Mouse (Mus musculus) frontal cortex, postnatal 10 days (tissue): Measurements from ENCODE around the gene Gpbp1l1.

ENCODE experiments used
- DNase-seq, 2 experiments: peaks; one replicate each; pipeline ENCODE4 v3.0.0; 2022; ENCODE audit warnings: low spot score in 2 of 2, mixed read lengths in 1 of 2

Gpbp1l1 gene

DNA sequence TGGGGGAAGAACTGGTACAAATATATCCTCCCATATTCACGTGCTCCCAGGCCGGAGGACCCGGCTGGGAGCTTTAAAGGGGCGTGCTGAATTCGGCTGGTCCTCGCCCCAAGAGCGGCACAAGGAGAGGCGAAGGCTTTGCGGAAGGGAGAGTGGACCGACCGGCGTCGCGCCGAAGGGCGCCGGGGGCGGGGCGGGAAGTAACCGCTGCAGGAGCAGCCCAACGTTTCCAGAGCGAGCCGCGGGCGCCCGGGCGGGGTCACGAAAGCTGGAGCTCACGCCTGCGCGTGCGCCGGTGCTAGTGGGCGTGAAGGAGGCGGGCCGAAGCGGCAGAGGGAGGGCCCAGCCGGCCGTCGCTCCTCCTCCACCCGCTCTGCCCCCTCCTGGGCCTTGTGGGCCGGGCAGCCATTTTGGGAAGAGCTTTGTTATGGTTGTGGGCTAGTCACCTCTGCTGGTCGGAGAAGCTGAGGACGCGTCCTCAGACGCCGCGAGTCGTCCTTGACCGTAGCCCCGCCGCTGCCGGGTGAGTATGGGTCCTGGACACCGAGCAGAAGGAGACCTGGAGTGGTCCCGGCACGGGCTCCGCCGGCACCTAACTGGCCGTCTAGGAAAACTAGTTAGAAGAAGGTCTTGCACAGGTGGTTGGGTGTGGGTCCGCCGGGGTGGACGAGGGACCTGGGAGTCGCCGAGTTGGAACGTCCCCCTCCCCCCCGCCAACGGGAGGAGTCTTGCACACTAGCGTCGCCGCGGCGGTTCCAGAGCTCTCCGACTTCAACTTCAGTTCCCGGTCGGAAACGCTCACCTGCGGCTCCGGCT, at the start of gene Gpbp1l1:
Gene Gpbp1l1, plus strand, starts transcription at position 353 of the 816 bp plus-strand sequence.
- DNase-seq = peak; percentile 95 to 97

DNA sequence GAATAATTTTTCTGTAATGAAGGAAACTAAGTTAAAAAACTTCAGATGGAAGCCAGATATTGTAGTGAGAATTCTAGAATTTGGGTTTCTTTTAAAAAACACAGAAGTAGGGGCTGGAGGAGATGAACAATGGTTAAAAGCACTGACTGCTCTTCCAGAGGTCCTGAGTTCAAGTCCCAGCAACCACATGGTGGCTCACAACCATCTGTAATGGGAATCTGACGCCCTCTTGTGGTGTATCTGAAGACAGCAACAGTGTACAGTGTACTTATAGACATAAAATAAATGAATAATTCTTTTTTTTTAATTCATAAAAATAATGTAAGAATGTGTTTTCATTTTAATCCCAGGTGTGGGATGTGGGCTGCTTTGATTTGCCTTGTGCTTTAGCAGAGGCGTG, 26.3 kb upstream of the Gpbp1l1 start:
- DNase-seq = no peak

DNA sequence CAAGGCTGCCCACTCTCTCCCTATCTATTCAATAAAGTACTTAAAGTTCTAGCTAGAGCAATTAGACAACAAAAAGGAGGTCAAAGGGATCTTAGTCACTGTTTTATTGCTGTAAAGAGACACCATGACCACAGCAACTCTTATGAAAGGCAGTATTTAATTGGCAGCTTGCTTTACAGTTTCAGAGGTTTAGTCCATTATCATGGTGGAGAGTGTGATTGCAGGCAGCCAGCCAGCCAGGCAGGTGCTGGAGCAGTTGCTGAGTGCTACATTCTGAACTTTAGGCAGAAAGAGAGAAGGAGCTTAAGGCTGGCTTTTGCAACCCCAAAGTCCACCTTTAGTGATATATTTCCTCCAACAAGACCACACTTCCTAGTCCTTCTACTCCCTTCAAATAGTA, 21.1 kb upstream of the Gpbp1l1 start:
- no peak for DNase-seq

DNA sequence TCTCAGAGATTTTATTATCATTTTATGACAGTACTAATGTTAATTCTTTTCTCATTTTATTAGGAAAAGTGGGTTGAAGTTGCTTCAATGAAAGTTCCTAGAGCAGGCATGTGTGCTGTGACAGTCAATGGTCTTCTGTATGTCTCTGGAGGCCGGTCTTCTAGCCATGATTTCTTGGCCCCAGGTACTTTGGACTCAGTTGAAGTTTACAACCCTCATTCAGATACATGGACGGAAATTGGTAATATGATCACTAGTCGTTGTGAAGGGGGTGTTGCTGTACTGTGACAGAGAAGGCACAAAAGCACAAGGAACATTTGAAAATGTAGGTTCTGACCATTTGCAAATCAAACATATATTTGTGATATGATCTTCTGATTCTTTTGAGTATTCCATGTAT, 19.7 kb upstream of the Gpbp1l1 start:
- no peak for DNase-seq

DNA sequence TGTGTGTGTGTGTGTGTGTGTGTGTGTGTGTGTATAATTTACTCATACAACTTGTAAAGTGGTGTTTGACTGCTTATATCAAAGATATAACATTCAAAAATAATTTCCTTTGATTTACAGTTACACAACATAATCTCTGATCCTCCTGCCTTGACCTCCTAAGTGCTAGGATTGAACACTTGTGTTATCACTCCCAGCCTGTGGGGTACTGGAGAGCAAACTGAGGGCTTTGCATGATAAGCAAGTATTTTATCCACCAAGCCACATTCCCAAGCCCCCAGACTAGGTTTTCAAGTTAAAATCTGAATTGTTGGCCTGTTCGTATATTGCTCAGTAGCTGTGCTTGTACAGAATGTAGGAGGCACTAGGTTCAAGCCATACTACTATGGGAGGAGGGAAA, 7.0 kb upstream of the Gpbp1l1 start:
- DNase-seq = no peak

DNA sequence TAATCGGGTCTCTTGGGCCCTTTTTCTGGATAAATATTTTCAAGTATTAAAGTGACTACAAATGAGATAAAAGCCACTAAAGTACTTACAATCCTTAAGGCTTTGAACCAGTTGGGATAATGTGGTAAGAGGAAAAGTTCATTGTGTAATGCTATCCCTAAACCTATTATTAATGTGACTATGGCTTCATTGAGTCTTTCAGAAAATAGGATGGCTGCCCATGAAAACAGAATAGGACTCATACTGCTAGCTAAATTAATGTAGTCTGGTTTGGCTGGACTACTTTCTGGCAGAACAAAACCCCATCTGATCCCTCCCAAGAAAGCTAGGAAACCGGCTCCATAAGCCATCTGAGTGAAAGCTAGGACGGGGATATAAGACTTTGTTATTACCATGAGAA, 4.4 kb upstream of the Gpbp1l1 start:
- DNase-seq = no peak

DNA sequence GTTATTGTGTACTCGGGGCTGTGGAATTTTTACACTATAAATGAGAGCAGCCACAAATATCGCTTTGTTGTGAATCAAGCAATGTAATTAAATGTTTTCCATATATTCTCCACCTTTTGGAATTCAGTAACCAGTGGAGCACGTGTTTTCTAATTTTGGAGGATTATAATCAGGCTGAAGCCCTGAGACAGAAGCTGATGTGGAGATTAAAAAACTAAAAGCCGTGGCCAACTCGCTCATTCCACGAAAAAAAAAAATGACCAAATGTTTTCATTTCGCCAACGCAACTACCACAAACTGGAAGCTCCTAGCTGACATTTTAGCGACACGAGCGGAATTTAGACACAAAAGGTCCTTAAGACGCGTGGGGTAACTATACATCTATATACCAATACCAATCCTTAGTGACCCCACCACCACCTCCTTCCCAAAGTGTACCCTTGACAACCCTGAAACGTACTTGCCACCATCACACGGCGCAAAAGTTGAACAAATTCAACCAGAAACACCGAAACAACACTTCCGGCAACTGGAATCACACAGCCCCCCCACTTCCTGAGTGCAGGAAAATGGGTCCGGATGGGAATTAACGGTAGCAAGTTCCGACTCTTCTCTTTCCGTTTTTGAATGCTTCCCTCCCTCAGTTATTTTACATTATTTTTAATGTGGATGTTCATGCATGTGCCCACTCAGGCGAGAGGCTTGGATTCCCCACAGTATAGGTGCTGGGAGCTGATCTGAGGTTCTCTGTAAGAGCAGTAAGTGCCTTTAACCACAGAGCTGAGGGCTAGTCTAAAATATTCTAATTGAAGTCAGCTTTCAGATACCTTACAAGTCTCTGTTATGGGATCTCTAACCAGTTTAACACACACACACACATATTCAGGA, 1.8 kb upstream of the Gpbp1l1 start, which contains the start of gene Tmem69:
Gene Tmem69, minus strand, starts transcription at position 524 of the 888 bp plus-strand sequence.
- DNase-seq = peak; percentile 66 to 78

DNA sequence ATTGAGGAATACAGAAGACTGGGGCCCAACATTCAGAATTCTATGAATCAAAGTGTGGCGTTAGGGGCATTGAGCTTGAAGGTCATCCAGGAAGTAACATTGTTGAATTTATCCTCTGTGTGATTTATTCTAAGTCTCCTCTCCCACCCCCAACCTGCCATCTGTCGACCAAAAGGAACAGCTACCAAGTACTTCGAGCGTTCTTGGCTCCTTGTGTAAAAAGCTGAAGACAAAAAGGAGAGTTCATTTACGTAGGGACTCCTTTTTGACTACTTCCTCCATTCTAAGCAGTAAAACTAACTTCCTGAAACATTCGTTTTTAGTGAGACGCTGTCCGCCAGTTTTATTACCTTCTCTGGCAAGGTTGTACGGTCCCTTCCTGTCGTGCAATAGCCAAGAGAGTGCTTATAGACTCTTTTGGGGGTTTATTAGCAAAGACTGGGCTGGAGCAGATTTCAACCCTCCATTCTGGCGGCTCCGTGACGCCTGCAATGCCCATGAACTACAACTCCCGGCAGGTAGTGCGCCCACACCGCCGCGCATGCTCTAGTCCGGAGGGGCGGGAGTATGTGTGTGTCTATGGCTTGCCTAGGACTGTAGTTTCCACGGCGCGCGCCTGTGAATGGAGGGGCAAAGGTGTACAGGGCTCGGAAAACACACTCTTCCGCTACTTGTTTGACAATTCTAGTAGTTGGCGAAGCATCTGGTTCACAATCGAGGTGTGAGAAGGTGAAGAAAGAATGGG, 725 bp upstream of the Gpbp1l1 start:
- DNase-seq = peak; percentile 90 to 93

DNA sequence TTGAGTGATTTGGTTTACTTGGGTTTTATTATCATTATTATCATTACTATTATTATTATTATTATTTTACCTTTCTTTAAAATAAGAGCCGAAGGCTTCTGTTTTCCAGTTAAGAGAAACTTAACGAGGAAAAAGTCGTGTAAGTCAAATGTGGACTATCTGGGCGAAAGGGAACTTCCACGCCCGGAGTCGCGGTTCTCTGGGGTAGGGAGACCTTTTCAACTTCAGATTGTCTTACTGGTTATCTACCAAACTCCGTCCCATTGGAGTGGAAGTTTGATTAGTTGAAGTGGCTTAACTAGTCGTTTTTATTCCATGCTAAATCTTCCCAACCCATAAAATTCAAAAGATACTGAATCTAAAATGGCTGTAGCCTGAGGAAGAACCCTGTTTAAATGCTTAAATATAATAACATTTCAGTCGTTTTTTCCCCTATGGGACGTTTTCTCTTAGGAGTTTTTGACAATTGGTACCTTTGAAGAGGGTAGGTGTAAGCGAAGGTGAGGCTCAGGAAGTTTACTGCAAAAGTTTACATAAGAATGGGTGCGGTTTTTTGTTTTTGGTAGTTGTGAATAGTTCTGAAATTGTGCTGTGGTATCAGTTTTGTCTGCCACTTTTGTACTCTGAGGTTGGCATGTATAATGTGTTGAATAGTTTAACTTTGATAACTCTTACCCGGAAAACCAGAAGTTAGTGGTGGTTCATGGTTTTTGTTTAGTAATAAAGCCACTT, 859 bp downstream of the Gpbp1l1 start:
- no peak for DNase-seq

DNA sequence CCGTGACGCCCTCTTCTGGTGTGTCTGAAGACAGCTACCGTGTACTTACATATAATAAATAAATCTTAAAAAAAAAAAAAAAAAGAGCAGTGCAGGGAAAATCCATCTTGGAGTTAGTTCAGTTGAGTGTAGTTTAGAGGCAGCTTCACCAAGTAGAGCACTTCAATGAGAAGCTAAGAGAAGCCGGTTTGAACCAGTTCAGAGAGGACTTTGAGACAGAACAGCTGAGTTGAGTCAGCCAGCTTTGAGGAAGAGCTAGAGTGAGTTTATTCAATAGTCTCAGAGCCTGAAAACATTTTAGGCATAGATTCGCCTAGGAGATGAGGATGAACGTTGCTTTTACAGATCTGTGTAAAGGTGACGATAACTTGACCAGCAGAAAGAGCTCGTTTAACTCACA, 38.3 kb downstream of the Gpbp1l1 start:
- DNase-seq = no peak

DNA sequence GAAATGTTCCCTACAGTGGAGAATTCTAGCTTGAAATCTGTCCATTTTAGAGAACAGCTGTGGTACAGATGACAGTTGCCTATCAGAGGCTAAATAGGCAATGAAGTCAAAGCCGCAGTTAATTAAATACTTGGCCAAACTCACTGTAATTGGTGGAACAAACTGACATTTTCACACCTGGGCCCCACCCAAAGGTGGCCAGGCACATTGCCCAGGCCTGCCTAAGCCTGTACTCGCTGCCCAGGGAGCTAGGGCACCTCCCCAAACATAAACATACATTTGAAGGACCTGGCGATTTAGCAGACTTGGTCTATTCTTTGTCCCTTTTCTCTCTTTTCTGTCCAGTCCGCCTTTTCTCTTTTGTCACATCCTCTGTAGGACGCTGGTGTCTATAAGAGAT, 38.9 kb downstream of the Gpbp1l1 start, which contains the start of gene Ccdc17:
Gene Ccdc17, plus strand, starts transcription at position 276 of the 400 bp plus-strand sequence.
- no peak for DNase-seq

DNA sequence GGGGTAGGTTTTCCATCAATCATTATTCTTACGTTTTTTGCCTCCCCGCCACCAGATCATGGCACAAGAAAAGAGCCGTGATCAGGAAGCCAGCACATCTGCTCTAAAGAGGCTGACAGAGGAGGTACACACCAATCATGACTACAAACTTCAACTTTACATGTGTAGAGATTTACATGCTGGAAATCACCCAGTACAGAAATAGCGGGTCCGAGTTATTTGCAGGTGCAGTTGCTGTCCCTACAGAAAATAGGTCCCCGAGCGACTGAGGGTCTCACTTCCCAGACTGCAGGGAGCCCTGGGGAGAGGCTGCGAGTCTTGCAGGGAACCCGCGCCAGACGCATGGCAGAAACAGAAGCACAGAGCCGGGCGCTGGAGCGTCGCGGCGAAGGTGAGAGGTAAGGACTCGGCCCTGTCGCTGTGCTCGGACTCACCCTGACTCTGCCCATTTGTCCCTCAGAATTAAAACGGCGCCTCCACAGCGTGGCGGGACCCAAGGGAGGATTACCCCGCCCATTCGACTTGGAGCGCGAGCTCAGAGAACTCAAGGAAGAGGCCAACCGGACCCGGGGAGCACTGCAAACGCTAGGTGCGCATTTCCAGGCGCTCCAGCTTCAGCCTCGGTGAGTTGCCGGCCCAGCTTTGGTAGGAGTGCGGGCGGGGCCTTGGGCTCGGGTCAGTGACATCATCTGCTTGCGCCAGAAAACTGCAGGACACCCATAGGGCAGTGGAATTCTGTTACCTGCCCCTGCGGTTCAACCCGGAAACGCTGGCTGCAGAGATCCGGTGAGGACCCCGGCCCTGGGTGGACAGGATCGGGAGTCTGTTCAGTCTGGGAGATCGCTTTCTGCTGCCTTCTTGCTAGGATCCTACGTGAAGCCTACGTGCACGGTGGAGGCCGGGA, 39.8 kb downstream of the Gpbp1l1 start:
- peak; percentile 81 to 86 for DNase-seq

DNA sequence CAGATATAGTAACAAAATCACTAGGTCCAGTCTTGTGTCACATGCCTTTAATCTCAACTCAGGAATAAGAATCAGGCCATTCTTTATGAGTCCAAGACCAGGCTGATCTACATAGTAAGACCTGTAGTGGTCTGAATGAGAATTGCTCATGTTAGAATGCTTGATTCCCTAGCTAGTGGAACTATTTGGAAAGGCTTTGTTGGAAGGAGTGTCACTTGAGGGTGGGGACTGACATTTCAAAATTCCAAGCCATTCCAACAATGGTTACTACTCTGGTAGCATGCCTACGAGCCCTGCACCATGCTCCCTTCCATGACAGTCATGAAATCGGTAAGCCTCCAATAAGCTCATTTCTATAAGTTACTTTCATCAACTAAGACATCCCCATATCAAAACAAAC, 55.2 kb downstream of the Gpbp1l1 start:
- DNase-seq = no peak

DNA sequence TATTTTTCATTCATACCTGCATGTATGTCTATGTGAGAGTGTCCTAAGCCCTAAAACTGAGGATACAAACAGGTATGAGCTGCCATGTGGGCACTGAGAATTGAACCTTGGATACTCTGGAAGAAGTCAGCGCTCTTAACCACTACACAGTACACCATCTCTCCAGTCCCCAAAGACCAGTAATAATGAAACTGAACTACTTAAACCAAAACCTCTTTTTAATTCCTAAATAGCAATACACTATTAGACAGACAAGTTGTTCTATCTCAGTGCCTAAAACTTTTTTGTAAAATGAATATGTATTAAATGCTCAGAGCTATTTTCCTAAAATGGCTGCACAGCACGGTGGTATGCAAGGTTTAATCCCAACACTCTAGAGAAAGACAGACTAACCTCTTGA, 57.8 kb downstream of the Gpbp1l1 start:
- DNase-seq = no peak

DNA sequence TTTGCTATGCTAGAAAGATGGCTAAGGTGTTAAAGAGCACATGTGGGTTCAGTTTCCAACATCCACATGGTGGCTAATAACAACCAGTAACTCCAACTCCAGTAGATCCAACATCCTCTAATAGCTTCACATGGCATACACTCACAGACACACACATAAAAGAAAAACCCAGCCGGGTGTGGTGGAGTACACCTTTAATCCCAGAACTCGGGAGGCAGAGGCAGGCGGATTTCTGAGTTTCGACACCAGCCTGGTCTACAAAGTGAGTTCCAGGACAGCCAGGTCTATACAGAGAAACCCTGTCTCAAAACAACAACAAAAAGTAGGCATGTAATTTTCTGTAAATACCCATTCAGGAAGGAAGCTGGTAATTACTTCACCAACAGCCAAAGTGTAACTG, 67.4 kb downstream of the Gpbp1l1 start:
- no peak for DNase-seq

DNA sequence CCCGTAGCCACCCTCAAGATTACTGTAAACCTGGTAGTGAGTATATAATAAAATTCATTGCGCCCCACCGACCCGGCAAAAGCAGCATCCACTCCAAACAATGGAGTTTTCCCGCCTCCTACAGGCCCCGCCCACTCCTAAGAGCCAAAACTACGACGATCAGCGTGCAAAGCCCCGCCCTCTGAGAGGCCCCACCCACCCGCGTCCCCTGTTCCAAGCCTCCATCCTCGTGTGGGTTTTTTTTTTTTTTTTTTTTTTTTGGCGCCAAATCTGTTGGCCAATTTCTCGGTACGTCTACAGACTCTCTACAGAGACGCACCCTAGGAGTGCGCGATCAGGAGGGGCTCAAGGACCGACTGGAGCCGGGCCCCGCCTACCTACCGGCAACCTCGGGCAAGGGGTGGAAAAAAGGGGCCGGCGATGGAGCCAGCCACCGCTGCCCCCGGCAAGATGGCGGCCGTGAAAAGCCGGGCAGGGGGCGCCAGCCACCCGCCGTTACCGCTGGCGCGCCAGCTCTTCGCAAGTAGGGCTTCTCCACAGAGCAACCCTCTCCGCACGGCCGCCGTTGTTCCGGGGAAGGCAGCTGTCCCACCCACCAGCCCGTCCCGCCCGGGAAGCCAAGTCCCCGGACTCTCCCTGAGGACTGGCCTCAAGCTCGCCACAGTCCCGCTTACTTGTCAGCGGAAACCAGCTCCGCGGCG, 69.3 kb downstream of the Gpbp1l1 start:
- peak; percentile 42 to 65 for DNase-seq

DNA sequence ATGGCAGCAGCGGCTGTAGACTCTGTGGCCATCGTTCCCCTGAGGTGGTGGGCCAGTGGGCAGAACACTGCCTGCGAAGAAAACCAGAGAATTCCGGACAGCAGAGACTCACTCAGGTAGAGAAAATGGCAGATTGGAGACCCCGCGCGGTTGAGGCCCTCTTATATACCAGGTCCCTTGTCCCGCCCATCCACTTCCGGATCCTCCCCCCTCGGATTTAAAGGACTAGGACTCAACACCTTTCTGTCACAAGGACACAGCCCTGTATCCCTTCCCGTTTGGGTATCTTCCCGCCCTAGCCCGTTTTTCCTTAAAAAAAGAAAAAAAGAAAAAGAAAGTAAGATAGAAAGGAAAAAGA, 69.9 kb downstream of the Gpbp1l1 start:
- DNase-seq = peak; percentile 82 to 85

DNA sequence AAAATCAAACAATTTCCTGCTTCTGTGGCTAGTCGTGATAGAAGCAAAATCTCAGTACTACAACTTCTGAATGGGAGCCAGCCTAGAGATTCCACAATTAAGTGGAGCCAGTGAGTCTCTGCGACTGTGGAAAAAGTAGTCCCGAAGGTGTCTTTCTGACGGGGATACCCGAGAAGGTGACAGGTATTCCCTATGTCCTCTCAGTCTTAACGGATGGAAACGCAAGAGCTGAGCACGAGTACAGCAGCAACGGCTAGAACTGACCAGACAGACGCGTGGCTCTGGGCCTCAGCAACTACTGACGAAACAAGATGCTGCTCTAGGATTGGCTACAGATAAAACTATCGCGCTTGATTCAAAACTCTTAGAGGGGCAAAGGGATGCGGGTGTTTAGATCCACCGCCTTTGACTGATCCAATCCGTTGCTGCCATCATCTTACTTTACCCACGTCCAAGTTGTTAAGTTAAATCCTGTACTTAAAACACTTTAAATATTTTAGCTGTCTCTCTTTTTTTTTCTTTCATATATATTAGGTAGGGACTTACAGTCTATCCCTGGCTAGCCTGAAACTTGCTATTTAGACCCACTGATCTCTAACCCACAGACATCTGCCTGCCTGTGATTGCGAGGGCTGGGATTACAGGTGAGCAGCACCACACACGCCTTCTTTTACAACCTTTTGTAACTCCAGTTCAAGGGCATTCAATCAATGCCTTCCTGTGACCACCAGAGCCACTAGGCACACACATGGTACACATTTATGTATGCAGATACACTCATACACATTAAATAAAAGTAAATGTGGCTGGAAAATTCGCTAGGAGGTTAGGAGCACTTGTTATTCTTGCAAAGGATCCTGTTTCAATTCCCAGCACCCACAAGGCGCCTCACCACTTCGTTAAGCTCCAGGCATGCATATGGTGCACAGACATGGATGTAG, 70.5 kb downstream of the Gpbp1l1 start, which contains the start of gene Nasp:
Gene Nasp, minus strand, starts transcription at position 220 of the 941 bp plus-strand sequence.
- DNase-seq = peak; percentile 65 to 78
